Mouse (Mus musculus) kidney, postnatal 0 days (tissue): Measurements from ENCODE around the gene Bcat2. TPM values are rescaled to one million over a fixed set of nuclear protein-coding genes. Genes with fewer than 3 reads are reported as not detected.

Experiments used
- ATAC-seq: fragments of 200-750 bp; cut with Nextera tagmentation; replicated peaks from 2 replicates; pipeline ENCODE4 v1.8.0; 2017; ENCODE audit warnings: low read depth, moderate number of reproducible peaks, moderate TSS enrichment, moderate library complexity; ENCODE audit not compliant: low FRiP score
- DNase-seq: peaks from one replicate; pipeline ENCODE4 v3.0.0-alpha.2; 2016; ENCODE audit warnings: low spot score
- H3K27ac ChIP-seq: fragments of 300-500 bp; sonication (generic); 2 replicates; pipeline ENCODE4 v1.5.1; 2014; ENCODE audit warnings: mild to moderate bottlenecking
- H3K27me3 ChIP-seq: fragments of 300-500 bp; sonication (generic); 2 replicates; pipeline ENCODE4 v1.6.1; 2014; ENCODE audit warnings: low read length, mixed read lengths; ENCODE audit not compliant: insufficient read depth
- H3K36me3 ChIP-seq: fragments of 300-500 bp; sonication (generic); 2 replicates; pipeline ENCODE4 v1.6.1; 2014; ENCODE audit warnings: low read length, mixed read lengths; ENCODE audit not compliant: insufficient read depth
- H3K4me1 ChIP-seq: fragments of 300-500 bp; sonication (generic); replicated peaks from 2 replicates; pipeline ENCODE4 v1.6.1; 2014; ENCODE audit warnings: antibody characterized with exemption, low read length, mixed read lengths; ENCODE audit not compliant: insufficient read depth
- H3K4me2 ChIP-seq: fragments of 300-500 bp; sonication (generic); 2 replicates; pipeline ENCODE4 v1.6.1; 2014; ENCODE audit warnings: mild to moderate bottlenecking, low read length, moderate library complexity, mixed read lengths
- H3K4me3 ChIP-seq: fragments of 300-500 bp; sonication (generic); replicated peaks from 2 replicates; pipeline ENCODE4 v1.5.1; 2014; ENCODE audit warnings: low read depth, low read length
- H3K9ac ChIP-seq: fragments of 300-500 bp; sonication (generic); 2 replicates; pipeline ENCODE4 v1.6.1; 2014; ENCODE audit warnings: low read depth, low read length
- H3K9me3 ChIP-seq: fragments of 300-500 bp; sonication (generic); replicated peaks from 2 replicates; pipeline ENCODE4 v1.6.1; 2016; ENCODE audit warnings: low read length, inconsistent platforms, mixed read lengths
- CTCF ChIP-seq: IDR thresholded peaks from 2 replicates; pipeline ENCODE4 v1.5.1; 2016; ENCODE audit warnings: antibody characterized with exemption, low read depth, mild to moderate bottlenecking, moderate library complexity
- WGBS: fragments of 180-500 bp; shearing (Covaris S2); extraction: QIAGEN DNeasy Blood & Tissue Kit; methylation state at CpG from one replicate; pipeline ENCODE4 v1.1.7; 2014; 5-methylcytosine and 5-hydroxymethylcytosine counted together
- polyA plus RNA-seq: library from polyadenylated mRNA; unstranded; fragments of >200 nt; fragmentation: Nextera tagmentation; extraction: Ambion mirVana; gene quantifications from 2 replicates; pipeline ENCODE4 v1.2.1, GENCODE M21; 2015

Gene Bcat2
- polyA plus RNA-seq, 1 experiment from 2014 or later: 92.7 TPM

DNA sequence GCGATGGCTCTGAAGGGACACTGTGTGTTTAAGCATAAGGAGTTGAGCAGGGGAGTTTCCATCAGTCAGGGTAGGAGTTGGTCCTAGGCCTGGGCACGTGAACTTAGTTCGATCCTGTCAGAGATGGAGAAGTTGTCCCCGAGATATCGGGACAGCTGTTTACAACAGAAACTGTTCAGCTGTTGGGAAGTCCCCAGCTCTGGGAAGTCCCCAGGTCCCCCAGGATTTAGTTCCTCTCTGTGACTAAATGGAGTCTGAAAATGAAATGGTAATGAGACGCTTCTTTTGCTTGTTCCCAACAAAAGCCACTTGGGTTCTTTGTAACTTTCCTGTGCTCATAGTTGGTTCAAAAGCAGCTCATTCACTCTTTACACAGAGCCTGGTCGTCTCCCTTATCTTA is 21.9 kb downstream of the Bcat2 start:
- Histone ChIP-seq H3K9me3 (no peaks in the 10 kb centered on the region), H3K4me3 (no peak overlapping the region), H3K4me1 (0 out of 2 replicates have a peak, but pooled peaks cover 3% of the 10 kb centered on the region), H3K27ac (no peak overlapping the region), H3K4me2 (no peak overlapping the region), H3K27me3 (no peaks in the 10 kb centered on the region), H3K36me3 (no peaks in the 10 kb centered on the region), H3K9ac (no peak overlapping the region)
- TF ChIP-seq CTCF: no peak
- ATAC-seq: no peak
- WGBS: 79% methylated on average over 7 of the region's 7 CpGs
- DNase-seq: no peak

DNA sequence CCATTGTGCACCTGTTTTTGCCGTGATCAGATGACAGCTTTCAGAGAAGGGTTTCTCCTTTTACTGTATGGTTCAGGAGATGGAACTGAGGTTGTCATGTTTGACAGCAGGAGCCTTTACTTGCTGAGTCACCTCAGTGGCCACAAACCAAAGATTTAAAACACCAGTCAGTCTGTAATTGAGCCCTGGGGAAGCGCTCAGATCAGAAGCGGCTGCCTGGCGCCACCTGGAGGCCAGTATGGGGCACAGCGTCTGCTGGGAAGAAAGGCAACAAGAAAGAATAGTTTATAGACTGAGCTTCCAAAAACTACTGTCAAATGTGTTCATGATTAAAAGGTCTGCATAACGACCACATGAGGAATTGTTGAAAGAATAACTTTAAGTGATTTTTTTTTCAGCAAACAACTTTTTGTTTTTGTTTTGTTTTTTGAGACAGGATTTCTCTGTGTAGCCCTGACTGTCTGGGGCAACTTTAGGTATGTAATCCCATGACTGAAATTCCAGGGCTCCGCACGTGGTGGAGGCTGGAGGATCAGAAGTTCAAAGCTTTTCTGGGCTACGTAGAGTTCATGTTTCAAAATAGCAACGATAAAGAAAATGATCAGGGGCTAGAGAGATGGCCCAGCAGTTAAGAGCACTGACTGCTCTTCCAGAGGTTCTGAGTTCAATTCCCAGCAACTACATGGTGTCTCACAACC is 23.3 kb downstream of the Bcat2 start:
- TF ChIP-seq CTCF: peak; percentile 96
- 0 out of 2 replicates have a peak, but pooled peaks cover 3% of the 10 kb centered on the region for H3K4me1 ChIP-seq
- H3K4me3 ChIP-seq: no peak overlapping the region
- H3K4me2 ChIP-seq: no peak overlapping the region
- H3K9ac ChIP-seq: no peak overlapping the region
- no peaks in the 10 kb centered on the region for H3K27me3 ChIP-seq
- no peaks in the 10 kb centered on the region for H3K36me3 ChIP-seq
- H3K9me3 ChIP-seq: no peaks in the 10 kb centered on the region
- ATAC-seq: no peak
- H3K27ac ChIP-seq: no peak overlapping the region
- peak; percentile 89 for DNase-seq
- WGBS: 14% methylated on average over 10 of the region's 10 CpGs

DNA sequence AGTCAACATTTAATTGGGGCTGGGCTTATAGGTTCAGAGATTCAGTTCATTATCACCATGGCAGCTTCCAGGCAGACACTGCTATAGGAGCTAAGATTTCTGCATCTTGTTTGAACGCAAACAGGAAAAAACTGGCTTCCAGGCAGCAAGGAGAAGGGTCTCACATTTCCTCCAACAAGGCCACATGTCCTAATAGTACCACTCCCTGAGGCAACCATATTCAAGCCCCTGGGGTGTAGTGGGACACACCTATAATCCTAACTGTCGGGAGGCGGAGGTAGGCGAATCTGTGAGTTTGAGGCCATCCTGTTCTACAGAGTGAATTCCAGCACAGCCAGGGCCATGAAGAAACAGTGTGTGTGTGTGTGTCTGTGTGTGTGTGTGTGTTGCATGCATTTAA is 25.2 kb downstream of the Bcat2 start:
- Histone ChIP-seq H3K27ac (no peak overlapping the region), H3K27me3 (no peaks in the 10 kb centered on the region), H3K4me3 (no peak overlapping the region), H3K4me1 (no peaks in the 10 kb centered on the region; the same call in 1 of the 2 replicates), H3K9ac (no peak overlapping the region), H3K9me3 (no peaks in the 10 kb centered on the region), H3K36me3 (no peaks in the 10 kb centered on the region), H3K4me2 (no peak overlapping the region)
- ATAC-seq: no peak
- no peak for TF ChIP-seq CTCF
- 85% methylated on average over 4 of the region's 4 CpGs for WGBS
- no peak for DNase-seq

DNA sequence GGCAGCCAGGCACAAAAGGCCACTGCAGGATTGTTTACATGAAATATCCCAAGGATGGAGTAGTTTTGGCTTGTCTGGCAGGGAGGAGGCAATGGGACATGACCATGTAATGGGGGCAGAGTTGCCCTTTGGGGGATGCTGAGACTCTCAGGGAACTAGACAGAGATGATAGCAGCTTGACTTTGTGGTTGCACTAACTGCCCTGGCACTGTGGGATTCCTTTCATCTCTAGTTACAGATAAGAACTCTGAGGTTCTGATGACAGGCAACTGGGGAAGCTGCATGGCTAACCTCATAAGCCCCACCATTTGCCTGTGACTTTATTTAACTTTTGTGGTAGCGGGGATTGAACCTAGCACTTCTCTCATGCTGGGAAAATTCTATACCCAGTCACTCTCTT is 26.2 kb downstream of the Bcat2 start:
- Histone ChIP-seq H3K4me2 (no peak overlapping the region), H3K27ac (no peak overlapping the region), H3K4me1 (no peaks in the 10 kb centered on the region; the same call in 1 of the 2 replicates), H3K36me3 (no peaks in the 10 kb centered on the region), H3K9ac (no peak overlapping the region), H3K27me3 (no peaks in the 10 kb centered on the region), H3K4me3 (no peak overlapping the region), H3K9me3 (no peaks in the 10 kb centered on the region)
- TF ChIP-seq CTCF: no peak
- DNase-seq (no peak), ATAC-seq (no peak)
- 97% methylated on average over 1 of the region's 1 CpGs for WGBS

DNA sequence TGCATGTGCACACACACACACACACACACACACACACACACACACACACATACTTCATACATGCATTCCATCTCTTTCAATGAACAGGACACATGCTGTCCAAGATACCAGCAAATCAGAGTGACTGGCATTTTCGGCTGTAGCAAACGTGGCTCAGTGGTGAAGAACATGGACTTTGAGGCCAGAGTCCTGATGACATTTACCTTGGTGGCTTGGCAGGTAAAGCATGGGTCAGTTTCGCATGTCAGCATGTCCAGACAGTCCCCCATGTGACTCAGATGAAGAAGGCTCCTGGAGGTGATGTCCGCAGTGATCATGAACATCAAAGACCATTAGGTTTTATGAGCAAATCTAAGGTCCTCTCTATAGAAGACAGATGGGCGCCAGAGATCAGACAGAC is 27.1 kb downstream of the Bcat2 start:
- no peak overlapping the region for H3K9ac ChIP-seq
- H3K4me3 ChIP-seq: no peak overlapping the region
- H3K4me2 ChIP-seq: no peak overlapping the region
- H3K27ac ChIP-seq: no peak overlapping the region
- H3K4me1 ChIP-seq: no peaks in the 10 kb centered on the region; the same call in 1 of the 2 replicates
- H3K36me3 ChIP-seq: no peaks in the 10 kb centered on the region
- no peaks in the 10 kb centered on the region for H3K9me3 ChIP-seq
- DNase-seq: no peak
- no peak for TF ChIP-seq CTCF
- 88% methylated on average over 5 of the region's 5 CpGs for WGBS
- no peak for ATAC-seq
- H3K27me3 ChIP-seq: no peaks in the 10 kb centered on the region

DNA sequence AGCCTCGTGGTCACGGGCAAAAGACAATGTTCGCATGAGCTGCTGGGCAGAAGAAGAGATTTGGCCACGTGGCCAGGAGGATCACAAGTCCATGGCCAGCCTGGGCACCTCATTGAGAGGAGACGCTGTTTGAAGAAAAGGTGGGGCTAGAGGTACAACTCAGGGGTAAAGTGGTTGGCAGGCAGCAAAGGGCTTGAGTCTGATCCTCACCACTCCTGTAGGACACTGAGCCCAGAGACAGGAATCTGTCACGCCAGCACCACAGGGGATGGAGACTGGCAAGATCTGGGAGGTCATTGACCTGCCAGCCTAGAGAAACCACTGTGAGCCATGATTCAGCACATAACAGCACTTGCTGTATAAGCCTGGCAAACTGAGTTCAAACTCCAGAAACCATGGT is 27.6 kb downstream of the Bcat2 start:
- Histone ChIP-seq H3K4me3 (no peak overlapping the region), H3K4me2 (no peak overlapping the region), H3K9ac (no peak overlapping the region), H3K27ac (no peak overlapping the region), H3K9me3 (no peaks in the 10 kb centered on the region), H3K27me3 (no peaks in the 10 kb centered on the region), H3K4me1 (no peaks in the 10 kb centered on the region; the same call in 1 of the 2 replicates), H3K36me3 (no peaks in the 10 kb centered on the region)
- TF ChIP-seq CTCF: no peak
- DNase-seq (no peak), ATAC-seq (no peak)
- 90% methylated on average over 6 of the region's 6 CpGs for WGBS
